Mouse (Mus musculus) leukemia stem cell, adult 10-12 weeks (primary cell): ENCODE measurements around the gene Cylc1. TPM values are rescaled to one million over a fixed set of nuclear protein-coding genes. Genes with fewer than 3 reads are reported as not detected.

Experiments
- polyA plus RNA-seq: library from polyadenylated mRNA; stranded (reverse); fragments of >175 nt; gene quantifications from 2 replicates; pipeline ENCODE4 v1.2.3, GENCODE M21; 2012; ENCODE audit warnings: low replicate concordance

Gene Cylc1
- not detected in 2 replicates for polyA plus RNA-seq

GRCm38 (mm10) chrX:111110118-111110517 is at the start of gene Cylc1:
Cylc1 (plus strand) TSS chrX:111110418.

GRCm38 (mm10) chrX:111168040-111168439 is 57.8 kb downstream of the Cylc1 start, which contains the start of gene Gm10112:
Gm10112 (plus strand) TSS chrX:111168340.

Other genes starting within 250 kb of the Cylc1 start
- gene Gm10112, start 57.9 kb downstream of the Cylc1 start, polyA plus RNA-seq = not detected in 2 replicates